Mouse (Mus musculus) T-cell, adult 2 months (primary cell): ENCODE data around the gene Gys1.
"Not testable (repeated sequence)": the region's sequence is repeated elsewhere in the genome, so short reads cannot be mapped to it uniquely, and the experiment has no call there.

Experiments
- DNase-seq: peaks from one replicate; pipeline ENCODE4 v3.0.0; 2022; ENCODE audit warnings: low spot score

Gys1 gene

GRCm38 (mm10) chr7:45481374-45481927 is 46.8 kb downstream of the Gys1 start, which contains the start of gene Tulp2:
Gene Tulp2 (plus strand): TSS chr7:45481877.
- peak; percentile 57 for DNase-seq

DNA sequence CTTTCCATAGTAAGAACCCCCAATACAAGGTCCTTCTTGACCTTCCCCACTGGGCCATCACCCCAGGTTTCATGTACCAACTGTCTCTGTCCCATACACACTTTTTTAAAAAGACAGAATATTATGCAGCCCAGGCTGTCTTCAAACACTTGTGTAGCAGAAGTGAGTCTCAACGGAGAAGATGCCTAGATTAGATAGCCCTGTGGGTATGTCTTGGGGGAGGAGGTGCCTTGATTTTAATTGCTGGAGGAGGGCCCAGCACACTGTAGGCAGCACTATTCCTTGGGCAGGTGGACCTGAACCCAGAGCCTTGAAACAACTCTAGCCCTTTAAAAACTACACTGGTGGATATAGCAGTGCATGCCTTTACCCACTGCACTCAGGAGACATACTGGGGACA is 47.5 kb downstream of the Gys1 start:
- DNase-seq = no peak

DNA sequence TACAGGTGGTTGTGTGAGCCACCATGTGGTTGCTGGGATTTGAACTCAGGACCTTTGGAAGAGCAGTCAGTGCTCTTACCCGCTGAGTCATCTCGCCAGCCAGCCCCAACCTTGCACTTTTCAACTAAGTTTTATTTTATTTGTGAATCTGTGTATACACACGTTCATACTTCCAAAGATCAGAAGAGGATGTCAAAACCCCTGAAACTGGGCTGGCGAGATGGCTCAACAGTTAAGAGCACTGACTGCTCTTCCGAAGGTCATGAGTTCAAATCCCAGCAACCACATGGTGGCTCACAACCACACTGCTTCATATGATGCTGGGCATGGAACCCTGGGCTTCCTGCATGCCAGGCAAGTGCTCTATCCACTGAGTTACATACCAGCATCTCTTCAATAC is 50.3 kb downstream of the Gys1 start:
- not testable (repeated sequence) for DNase-seq

GRCm38 (mm10) chr7:45486158-45486557 is 51.5 kb downstream of the Gys1 start:
- no peak for DNase-seq

DNA sequence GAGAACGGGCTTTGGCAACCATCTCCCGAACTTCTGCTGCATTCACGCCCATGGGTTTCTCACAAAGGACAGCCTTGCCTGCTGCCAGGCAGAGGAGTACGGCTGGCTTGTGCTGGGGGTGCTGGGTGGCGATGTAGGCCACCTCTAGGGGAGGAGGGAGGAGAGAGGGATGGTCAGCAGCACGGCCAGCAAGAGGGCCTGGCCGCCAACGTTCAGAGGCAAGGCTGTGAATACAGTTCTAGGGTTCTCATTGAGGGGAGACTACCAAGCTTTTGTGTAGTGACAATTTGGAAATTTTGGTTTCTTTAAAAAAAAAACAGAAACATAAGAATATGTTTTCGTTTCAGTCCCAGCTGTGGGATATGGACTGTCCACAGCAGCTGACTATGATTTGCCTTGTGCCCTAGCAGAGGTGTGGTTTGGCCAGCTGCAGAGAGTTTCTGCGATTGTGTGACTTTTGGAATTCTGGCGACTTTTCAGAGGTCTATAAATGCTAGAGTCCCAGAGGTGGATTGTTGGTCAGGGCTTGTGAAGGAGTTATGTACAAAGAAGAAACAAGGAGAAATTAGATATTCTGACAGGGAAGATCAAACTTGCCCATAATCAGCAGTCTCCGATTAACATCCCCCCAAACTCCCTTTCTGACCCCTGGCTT is 52.2 kb downstream of the Gys1 start, which contains the start of gene Gm45808:
Gm45808 (minus strand) TSS at position 51 of the 655 bp plus-strand sequence.
- no peak for DNase-seq

GRCm38 (mm10) chr7:45487861-45488292 is 53.2 kb downstream of the Gys1 start:
- DNase-seq = no peak

DNA sequence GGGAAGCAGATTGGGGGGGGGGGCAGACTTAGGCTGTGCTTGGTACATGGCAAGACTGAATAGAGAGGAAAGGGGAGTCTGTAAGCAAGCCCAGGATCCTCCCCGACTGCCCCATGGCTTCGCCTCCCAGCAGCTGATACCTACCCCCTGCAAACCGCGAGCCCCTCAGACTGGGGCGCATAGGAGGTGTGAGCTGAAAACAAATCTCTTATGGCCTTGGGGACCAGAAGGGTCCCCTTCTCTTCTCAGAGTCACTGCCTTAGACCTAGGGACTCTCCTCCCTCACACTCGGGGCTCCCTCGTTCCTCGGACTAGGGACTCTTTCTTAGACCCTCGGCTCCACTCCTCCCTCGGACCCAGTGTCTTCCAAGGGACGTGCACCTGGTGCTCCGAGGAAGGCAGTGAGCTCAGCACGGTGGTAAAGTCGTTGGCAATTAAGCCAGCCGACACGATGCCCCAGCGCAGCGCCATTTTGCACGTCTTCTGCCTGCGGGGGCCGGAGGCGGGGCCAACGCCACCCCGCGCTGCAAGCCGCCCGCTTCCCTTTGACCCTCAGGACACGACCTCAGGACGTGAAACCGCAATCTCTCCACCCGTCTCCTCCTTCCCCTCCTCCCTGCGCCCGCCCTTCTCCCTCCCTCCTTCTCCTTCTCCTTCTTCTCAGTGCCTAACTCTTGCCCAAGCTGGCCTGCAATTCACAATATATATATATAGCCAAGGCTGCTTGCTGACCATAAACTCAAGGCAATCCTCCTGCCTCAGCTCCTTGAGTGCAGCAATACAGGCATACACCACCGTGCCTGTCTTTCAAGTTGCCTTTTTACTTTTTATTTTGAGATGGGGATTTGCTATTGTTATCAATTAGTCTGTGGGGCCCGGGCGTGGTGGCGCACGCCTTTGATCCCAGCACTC is 53.9 kb downstream of the Gys1 start, which contains the start of gene Dhdh:
Dhdh (minus strand) TSS at position 513 of the 912 bp plus-strand sequence.
- peak; percentile 31 for DNase-seq

GRCm38 (mm10) chr7:45489578-45489977 is 54.9 kb downstream of the Gys1 start:
- DNase-seq = no peak

GRCm38 (mm10) chr7:45490822-45491221 is 56.2 kb downstream of the Gys1 start:
- DNase-seq = no peak

GRCm38 (mm10) chr7:45491264-45491663 is 56.6 kb downstream of the Gys1 start:
- DNase-seq = no peak

DNA sequence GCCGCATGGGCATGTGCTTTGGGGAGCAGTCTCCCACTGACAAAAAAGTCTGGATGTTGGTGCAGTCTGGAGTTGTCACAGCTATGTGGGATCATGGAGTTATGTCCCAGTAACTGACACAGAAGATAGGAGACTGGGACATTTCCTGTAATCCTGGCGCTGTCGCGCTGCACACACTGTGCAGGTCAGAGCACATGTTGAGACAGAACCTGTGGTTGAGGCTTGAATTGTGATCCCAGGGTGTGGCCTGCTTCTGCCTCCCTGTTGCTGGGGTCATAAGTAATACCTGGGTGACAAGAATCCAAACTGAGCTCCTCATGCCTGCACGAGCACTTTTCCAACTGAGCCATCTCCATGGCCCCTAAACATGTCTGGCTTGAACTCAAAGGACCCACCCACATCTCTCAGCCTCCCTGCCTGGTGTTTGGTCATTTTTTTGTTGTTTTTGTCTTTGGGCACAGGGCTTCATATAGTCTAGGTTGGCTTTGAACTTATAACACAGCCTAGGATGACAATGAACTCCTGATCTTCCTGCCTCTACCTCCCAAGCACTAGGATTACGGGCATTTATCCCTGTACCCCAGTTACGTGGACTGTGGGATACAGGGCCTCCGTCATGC is 57.7 kb downstream of the Gys1 start:
- DNase-seq = no peak

- no peak for DNase-seq
Observed at GRCm38 (mm10) chr7:45492951-45493350, 58.3 kb downstream of the Gys1 start.

- no peak for DNase-seq
Observed at GRCm38 (mm10) chr7:45494548-45494947, 59.9 kb downstream of the Gys1 start.

DNA sequence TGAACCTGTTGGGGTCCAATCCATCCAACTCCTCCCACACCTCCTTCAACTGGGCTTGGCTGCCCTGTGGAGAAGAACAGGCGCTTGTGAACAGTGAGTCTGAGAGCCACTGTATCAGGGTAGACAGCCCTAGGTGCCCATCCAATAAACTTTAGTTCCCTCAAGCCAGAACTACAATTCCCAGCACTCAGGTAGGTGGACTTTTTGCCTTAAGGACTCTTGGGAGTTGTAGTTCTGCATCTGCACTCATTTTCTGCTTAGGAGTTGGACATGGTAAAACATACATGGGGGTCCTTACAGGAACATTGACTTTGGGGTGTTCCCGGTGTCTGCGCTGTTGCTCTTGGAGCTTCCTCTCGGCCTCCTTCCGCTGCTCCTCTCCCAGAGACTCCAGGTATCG is 63.8 kb downstream of the Gys1 start:
- no peak for DNase-seq
